Mouse (Mus musculus) layer of hippocampus, adult 11-12 months (tissue): ENCODE measurements around the gene Fut2.

ENCODE experiments used
- DNase-seq: peaks from one replicate; pipeline ENCODE4 v3.0.0; 2022; ENCODE audit warnings: low spot score

Fut2 gene

DNA sequence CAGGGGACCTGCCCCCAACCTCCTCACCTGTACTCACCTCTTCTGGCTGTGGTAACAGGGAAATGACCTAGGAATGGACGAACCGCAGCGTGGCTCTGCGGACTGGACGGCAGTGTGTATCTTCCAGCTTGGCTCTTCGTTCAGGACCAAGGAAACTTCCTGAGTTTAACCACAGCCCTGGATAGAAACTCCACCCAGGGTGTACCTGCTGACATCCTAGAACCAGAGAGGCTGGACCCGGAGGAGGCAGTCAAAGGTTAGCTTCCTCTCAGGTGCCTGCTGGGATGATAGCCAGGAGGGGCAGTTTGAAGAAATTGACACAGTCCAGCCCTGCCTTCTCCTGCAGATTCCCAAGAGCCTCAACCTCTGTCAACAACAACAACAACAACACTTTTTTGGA lies at the start of gene Fut2:
TSS of gene Fut2 (minus strand) at position 234 of the 400 bp plus-strand sequence.
- DNase-seq, result no peak

DNA sequence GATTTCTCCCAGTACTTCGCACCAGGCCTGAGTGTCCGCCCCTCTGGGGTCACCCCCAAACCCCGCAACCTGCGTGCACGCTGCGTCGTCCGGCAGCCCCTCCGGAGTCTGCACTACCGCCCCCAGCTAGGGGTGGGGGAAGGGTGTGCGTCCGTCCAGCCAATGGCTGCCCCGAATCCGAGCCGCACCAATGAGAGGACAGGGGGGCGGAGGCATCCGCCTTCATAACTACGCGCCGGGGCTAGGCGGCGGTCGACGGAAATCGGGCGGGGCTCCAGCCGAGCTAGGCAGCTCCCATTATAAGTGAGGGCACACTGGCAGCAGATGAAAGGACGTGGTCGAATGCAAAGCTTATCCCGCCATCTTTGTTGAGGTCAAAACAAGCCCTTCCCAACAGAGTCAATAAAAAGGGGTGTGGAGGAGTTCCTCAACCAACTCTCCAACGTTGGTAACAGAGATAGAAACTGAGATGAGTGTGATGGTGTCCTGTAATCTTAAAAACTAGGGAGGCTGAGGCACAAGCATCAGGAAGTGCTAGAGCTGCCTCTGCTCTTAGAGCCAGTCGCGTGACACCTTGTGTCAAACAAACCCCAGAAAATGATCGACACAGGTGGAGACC lies 49.0 kb upstream of the Fut2 start, which contains the start of gene Rpl18:
TSS of gene Rpl18 (plus strand) at position 368 of the 619 bp plus-strand sequence.
- DNase-seq, result peak; percentile 98

DNA sequence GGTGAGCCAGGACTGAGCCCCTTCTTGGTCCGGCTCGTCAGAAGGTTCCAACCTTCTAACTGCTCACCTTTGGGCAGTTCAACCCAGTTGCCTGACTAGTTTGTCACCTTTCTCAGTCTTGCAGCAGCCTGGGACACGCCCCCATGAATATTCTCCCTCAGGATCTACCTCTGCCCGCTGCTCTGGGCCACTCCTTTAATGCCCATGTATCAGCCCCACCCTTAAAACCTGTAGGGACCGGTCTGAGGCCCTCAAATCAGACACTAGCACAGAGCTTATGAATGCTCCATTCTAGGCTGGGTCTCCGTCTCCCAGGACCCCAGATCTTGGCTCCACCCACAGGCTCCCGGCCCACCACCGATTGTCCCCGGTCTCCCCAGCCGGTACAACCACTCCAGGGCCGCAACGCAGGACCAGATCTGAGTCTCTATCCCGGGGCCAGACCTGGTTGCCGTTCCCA lies 48.5 kb upstream of the Fut2 start:
- DNase-seq, result no peak

DNA sequence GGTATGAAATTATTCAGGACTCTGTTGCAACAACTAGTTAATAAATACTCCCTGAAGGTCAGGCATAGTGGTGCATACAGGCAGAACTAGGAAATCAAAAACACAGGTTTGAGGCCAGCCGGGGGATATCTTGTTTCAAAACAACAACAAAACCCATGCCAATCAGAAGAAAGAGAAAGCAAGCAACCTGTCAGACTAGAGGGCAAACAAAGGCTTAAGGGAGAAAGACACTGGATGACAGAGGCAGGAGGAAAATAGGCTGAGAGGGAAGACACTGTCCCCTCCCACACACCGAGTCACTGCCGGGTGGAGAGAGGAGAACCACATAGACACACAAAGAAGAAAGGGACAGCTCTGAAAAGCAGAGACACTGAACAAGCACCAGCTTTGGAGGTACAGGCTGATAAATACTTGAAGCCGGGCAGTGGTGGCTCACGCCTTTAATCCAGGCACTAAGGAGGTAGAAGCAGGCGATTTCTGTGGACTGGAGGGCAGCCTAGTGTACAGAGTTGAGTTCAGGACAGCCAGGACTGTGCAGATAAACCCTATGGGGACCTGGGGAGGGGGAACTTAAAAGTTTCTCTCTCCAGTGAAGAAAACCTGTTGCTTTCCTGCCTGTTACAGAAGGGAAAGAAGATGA lies 47.8 kb upstream of the Fut2 start:
- DNase-seq, result no peak

DNA sequence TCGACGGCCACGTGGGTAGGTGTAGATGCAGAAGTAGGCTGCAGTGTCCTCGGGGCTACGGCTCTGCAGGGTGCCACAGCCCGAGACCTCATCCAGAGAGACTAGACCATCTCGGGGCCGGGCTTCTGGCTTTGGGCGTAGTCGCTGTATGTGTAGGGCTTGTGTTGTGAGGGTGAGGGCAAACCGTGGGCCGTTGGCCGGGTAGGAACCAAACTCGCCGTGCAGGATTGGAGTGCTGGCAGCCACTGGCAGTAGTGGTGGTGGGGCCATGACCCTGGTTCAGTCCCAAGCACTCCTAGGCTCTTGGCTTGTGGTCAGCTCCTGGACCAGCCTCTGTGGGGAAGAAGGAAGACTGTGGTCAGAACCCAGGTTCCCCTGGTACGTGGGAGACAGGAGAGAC lies 47.2 kb upstream of the Fut2 start:
- DNase-seq, result no peak

DNA sequence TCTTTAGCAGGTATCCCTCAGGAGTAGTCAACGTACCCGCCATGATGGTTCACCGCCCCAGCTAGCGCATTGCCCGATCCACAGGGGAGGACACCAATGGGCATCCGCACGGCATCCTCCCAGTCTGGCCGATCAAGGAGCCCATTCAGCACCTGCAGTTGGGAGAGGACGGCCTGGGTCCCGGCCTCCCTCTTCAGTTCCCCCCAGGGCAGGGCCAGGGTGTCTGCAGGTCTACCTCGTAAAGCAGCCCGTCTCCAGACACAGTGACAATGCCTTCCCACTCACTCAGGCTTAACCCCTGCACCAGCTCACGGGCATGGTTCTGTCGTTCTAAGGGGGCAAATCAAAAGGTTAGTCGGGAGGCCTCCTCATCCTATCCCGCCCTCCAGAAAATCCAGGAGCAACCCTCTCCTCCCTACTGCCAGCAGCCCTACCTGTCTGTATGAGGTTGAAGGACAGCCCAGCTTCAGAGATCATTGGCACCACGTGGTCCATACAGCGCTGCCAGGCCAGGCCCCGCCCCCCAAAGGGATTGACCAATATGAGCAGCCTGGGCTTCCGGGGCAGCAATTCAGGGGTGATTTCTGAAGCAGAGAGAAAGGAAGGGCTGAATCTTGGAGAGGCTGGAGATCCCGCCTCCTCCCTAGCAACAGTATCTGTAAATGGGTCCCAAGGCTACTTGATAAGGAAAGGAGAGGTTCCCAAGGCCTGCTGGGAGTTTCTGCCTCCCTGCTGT lies 46.0 kb upstream of the Fut2 start:
- peak; percentile 44 for DNase-seq

DNA sequence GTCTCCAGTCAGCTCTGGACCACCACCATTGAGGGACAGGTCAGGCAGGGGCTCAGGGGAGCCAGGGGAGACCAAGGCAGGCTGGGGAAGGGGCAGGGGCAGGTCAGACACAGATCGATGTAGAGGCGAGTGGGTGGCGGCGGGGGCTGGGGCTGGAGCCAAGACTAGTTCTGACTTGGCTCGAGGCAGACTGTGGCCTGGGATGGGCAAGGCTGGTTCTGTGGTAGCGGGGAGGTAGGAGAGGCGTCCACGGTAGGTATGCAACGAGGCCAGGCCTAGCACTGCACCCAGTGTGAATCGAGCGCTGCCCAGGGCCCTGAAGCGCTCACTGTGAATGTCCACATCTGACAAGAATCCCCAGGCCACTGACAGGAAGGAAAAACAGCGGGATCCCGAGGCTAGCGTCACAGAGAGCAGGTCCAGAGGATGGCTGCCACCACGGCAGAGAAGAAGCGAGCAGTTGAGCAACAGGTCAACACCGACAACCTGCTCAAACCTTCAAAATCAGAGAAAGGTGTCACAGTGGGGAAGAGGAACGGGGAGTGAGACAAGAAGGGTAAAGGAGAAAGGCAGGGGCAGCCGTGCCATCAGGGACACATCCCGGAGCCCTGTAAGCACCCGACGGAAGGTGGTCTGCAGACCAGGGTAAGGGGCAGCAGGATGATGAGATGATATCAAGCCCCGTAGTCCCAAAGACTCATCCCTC lies 45.3 kb upstream of the Fut2 start:
- DNase-seq, result peak; percentile 28

DNA sequence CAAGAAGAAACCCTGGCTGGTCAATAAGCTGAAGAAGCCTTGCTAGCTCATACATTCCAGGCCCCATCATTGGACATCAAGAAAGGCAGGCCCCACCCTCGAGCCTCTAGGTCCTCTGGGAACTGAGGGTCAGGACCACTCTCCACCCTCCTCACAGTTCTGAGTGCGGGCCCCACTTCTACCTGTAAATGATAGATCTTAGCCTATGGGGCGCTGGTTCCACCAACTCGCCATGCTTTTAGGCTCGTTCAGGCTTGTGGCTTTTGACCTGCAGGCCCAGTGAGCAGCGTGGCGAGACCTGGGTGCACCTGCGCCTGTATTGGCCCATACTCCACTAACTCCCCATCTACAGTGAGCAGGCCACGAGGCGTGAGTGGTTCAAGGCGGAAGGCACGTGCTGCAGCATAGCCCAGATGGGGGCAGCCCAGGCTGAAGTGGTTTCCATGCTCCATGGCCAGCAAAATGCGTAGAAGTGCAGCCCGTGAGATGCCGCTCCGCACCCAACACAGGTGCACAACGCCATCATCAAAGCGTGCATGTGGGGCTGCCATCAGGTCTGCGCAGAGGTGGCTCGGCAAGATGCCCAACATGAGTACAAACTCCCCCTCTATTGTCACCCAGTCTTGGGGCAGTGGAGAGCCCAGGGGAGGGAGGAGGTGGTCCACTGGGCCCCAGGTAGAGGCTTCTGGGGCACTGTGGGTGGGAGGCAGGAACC lies 44.4 kb upstream of the Fut2 start:
- peak; percentile 49 for DNase-seq

DNA sequence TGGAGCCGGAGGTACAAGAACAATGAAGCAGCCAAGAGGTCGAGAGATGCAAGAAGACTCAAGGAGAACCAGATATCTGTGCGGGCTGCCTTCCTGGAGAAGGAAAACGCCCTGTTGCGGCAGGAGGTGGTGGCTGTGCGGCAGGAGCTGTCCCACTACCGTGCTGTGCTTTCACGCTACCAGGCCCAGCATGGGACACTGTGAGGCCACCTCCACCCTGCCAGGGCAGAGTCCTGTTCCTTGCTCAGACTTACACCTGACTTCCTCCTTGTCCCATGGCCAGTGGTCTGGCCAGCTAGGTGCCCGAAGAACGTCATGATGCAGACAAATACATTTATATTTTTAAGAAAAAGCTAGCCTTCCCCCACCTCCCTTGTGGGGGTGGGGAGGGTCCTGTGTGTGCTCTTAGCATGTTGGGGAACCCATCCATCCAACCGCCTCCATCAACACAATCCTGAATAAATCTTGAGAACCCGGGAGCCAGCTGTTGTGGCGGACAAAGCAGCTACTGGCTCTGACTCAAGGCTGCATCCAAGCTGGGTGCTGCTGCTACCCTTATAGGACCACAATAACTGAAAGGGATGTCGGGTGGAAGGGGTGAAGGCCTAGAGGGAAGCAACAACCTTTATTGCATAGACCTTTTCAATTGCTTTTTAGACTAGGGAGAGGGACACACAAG lies 43.6 kb upstream of the Fut2 start:
- DNase-seq, result no peak

DNA sequence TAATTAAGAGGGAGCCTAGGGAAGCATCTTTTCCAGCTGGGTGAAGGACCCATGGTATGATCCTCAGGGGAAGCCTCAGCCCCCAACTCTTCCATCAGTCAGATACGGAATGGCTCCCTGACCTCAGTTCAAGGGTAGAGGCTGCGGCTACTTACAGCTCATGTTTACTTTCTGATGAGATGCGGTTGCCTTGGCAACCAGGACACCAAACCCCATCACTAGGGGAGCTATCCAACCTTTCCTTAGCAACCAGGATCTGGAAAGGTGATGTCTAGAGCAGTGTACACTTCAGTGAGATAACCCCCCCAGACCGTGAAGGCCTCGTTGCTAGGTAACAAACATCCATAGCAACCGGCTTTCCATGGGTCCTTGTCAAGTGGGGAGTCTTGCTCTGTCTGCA lies 42.8 kb upstream of the Fut2 start:
- peak; percentile 48 for DNase-seq

DNA sequence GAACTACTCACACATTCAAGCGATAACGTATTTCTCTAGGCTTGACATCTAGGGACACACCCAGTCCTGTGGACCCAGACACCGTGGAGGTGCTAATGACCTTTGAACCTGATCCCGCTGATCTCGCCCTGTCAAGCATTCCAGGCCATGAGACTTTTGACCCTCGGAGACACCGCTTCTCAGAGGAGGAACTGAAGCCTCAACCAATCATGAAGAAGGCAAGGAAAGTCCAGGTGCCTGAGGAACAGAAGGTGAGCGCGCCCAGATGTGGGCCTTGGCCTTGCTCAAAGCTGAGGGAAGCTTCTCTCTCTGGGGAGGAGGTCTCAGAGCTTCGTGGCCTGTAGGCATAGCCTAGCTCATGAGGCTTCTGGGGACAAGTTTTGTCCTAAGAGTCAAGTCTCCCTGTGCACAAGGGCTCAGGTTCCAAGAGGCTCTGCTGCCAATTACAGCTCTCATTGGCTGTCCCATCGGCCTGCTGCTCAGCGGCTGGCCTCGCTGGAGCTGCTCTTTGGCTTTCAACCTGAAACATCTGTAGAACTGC lies 42.1 kb upstream of the Fut2 start:
- DNase-seq, result no peak

DNA sequence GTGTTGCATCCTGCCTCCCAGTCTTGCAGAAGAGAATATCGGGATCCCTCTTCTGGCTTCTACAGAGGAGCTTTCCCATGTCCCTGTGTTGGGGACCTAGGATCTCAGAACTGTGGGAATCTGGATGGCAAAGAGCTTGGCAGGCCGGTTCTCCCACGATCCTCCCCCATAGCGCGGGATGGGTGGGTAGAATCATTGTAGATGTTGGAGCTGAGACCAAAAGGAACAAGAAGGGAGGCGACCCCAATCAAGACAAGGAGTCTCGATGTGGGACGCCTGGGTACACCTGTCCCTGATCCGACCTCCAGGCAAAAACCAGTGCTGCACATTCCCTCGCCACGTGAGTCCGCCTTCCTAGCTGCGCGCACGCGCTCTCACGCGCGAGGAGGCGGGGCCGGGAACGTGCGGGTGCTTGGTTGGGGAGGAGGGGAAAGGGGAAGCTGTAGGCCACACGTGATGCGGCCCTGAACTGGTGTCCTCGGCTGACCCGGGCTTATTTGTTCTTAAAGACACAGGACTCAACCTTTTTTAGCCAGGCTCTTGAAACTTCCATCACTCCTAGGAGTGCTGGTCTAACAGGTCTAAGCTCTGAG lies 41.3 kb upstream of the Fut2 start:
- DNase-seq, result peak; percentile 96

DNA sequence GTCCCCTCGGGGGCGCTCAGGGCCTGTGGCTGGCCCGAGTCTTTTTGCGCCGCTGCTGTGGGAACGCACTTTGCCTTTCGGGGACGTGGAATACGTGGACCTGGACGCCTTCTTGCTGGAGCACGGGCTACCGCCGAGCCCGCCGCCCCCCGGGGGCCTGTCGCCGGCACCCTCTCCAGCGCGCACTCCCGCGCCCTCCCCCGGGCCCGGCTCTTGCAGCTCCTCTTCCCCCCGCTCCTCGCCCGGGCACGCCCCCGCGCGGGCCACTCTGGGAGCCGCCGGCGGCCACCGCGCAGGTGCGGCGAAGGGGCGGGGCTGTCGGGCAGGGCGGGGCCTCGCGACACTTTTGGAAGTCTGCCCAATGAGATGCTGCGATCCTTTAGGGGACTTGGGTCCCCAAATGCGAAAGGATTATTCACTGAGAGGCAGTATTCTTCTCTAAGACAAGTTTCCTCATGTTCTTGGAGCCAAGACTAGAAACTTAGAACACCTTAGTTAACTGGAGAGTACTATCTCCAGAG lies 40.6 kb upstream of the Fut2 start:
- peak; percentile 88 for DNase-seq

DNA sequence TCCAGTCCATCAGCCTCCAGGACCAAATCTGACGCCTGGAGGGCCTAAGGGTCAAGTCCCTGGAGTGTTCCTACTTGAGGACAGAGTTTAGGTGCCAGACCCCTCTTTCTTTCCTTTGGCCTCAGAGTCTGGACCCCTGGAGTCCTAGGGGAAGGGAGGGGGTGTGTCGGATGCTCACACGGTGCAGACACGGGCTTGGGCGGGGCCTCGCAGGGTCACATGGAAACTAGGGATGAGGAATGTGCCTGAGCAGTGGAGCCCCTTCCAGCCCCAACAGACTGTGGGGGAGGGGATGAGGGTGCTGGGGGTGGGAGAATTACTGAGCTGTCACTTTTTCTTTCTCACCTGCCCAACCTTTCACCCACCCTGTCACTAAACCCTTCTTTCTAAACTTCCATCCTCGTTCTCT lies 39.7 kb upstream of the Fut2 start:
- peak; percentile 92 for DNase-seq

DNA sequence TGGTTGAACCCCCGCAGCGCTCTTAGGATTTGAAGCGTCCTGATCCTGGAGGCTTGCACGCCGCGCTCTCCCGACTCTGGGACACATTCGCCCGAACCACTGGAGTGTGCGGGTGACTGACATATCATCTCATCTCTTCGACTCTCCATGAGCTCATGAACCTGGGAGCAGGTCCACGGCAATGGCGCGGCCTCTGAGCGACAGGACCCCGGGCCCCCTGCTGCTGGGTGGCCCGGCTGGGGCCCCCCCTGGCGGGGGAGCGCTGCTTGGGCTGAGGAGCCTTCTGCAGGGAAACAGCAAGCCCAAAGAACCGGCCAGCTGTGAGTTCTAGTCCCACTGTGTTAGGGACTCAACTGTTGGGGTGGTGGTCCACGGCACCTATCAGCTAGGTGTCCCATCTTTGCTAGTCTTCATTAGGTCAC lies 39.3 kb upstream of the Fut2 start:
- DNase-seq, result peak; percentile 69

DNA sequence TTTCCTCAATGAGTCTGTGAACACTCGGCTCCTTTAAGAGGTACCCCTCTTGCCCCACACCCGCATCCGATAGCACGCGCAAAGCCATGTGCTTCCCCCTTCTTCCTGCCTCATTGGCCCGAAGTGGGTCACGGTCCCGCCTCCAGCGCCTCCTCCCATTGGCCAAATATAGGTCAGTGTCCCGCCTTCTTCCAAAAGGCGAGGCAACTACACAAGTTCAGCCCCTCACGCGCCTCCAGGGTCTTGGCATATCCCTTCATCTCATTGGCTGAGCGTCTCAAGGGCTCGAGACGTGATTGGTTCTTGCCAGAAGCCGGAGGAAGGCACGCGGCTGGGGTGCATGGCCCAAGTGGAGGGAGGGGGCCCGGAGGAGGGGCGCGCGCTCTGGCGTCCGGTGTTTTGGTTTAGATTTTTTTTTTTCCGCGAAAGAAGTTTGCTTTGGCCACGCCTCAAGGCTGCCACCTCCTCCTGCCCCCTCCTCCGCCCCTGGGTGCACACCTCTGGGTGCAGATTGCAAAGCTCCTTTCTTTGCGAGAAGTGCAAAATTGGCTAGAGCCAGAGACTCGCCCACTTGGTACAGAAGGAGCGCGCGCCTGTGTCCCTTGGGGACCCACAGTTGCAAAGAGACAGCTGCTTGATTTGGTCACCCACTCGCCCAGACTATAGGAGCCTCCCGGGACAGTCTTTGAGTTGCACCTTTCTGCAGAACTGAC lies 38.7 kb upstream of the Fut2 start, which contains the start of gene Dbp:
TSS of gene Dbp (plus strand) at position 359 of the 713 bp plus-strand sequence.
- DNase-seq, result peak; percentile 100

DNA sequence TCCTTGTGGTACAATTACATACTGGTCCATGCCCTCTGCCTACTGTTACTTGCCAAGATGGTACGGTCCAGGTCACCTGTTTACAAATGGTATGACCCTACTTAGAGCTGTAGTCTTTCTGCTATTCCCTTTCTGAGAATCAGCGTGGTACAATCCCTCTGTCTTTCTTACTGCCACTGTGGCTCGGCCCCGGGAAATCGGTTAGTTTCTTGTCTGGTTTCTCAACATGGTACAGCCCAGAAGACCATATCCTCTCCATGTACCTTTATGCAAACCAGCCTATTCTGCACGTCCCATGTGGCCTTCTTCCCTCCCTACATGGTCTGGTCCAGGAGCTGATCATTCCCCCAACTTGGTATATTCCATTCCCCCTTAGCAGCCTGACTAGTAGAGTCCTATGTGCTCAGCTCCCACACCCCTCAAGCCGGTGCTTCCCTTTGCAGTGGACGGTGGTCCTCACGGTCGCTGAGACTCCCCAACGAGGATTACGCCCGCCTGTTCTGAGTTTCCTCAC lies 37.9 kb upstream of the Fut2 start:
- DNase-seq, result peak; percentile 88

DNA sequence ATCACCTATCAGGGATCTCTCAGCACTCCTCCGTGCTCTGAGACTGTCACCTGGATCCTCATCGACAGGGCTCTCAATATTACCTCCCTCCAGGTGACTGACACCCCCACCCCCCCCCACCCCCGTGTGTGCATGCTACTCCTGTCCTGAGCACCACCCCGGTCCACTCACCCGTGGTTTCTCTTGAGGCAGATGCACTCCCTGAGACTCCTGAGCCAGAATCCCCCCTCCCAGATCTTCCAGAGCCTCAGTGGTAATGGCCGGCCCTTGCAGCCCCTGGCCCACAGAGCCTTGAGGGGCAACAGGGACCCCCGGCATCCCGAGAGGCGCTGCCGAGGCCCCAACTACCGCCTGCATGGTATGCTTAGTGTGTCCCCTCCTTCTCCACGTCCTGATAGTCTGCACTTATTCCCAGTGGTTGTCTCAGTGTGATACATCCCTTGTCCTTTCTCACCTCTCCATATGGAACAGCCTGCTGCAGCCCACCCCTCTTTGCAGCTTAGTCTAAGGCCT lies 37.4 kb upstream of the Fut2 start:
- DNase-seq, result no peak
